Mouse (Mus musculus) megakaryocyte-erythroid progenitor cell, adult 5-6 weeks (primary cell): ENCODE results near the gene Tmem80. TPM values are rescaled to one million over a fixed set of nuclear protein-coding genes. Genes with fewer than 3 reads are reported as not detected.

ENCODE experiments used
- ATAC-seq: replicated peaks from 2 replicates; pipeline ENCODE4 v1.8.0; 2016; ENCODE audit warnings: mild to moderate bottlenecking, inconsistent platforms; ENCODE audit not compliant: severe bottlenecking, poor library complexity, low FRiP score, low TSS enrichment
- total RNA-seq, 2 experiments: library from RNA; stranded (forward) in 1 of 2; stranded (reverse) in 1 of 2; fragments of 200-1000, 215-1000 nt in 1 of 2; fragments of >200 nt in 1 of 2; fragmentation: Nextera tagmentation in 1 of 2; gene quantifications; 2 replicates each; pipeline ENCODE4 v1.2.3; 2014 to 2017

Gene Tmem80
- total RNA-seq (2014; fragmentation: Nextera tagmentation) (23.0 and 39.1 TPM in 2 replicates), total RNA-seq (2017) (9.7 and 17.4 TPM in 2 replicates)

- ATAC-seq = peak; percentile 94
Observed at GRCm38 (mm10) chr7:141327469-141328372, at the start of gene Tmem80, which contains the start of gene Deaf1. Gene Tmem80, plus strand, starts transcription at chr7:141327739. Gene Deaf1, minus strand, starts transcription at chr7:141327690.

GRCm38 (mm10) chr7:141278766-141279590, 48.6 kb upstream of the Tmem80 start, which contains the start of gene Sct:
Gene Sct, minus strand, starts transcription at chr7:141279133.
- peak; percentile 29 for ATAC-seq

GRCm38 (mm10) chr7:141281442-141281841, 46.1 kb upstream of the Tmem80 start:
- no peak for ATAC-seq

GRCm38 (mm10) chr7:141282756-141283155, 44.8 kb upstream of the Tmem80 start:
- ATAC-seq = no peak

- ATAC-seq = no peak
Observed at GRCm38 (mm10) chr7:141288042-141288441, 39.5 kb upstream of the Tmem80 start.

- no peak for ATAC-seq
Observed at GRCm38 (mm10) chr7:141291921-141292582, 35.5 kb upstream of the Tmem80 start, which contains the start of gene Drd4. Gene Drd4, plus strand, starts transcription at chr7:141292006.

- no peak for ATAC-seq
Observed at GRCm38 (mm10) chr7:141292583-141293388, 34.8 kb upstream of the Tmem80 start.

GRCm38 (mm10) chr7:141293852-141294471, 33.6 kb upstream of the Tmem80 start:
- ATAC-seq = no peak

- ATAC-seq = no peak
Observed at GRCm38 (mm10) chr7:141294479-141294878, 33.1 kb upstream of the Tmem80 start.

GRCm38 (mm10) chr7:141297926-141298650, 29.5 kb upstream of the Tmem80 start:
- peak; percentile 81 for ATAC-seq

- ATAC-seq = no peak
Observed at GRCm38 (mm10) chr7:141299175-141299574, 28.4 kb upstream of the Tmem80 start.

GRCm38 (mm10) chr7:141301386-141301785, 26.2 kb upstream of the Tmem80 start:
- no peak for ATAC-seq

GRCm38 (mm10) chr7:141302702-141303268, 24.8 kb upstream of the Tmem80 start:
- ATAC-seq = no peak

GRCm38 (mm10) chr7:141304537-141304936, 23.0 kb upstream of the Tmem80 start:
- ATAC-seq = no peak

- no peak for ATAC-seq
Observed at GRCm38 (mm10) chr7:141314416-141314815, 13.1 kb upstream of the Tmem80 start.

- ATAC-seq = no peak
Observed at GRCm38 (mm10) chr7:141315076-141315475, 12.5 kb upstream of the Tmem80 start.

GRCm38 (mm10) chr7:141315974-141316373, 11.6 kb upstream of the Tmem80 start:
- ATAC-seq = peak; percentile 89
